Comparison of ENCODE assay signal across 17 mouse cellular contexts in genomic region chr13:104204313-104204712, GRCm38 (mm10). TPM values are rescaled to one million over a fixed set of nuclear protein-coding genes. Genes with fewer than 3 reads are reported as not detected.
DNase-seq lines count a peak whose midpoint lies in the region; ATAC-seq and TF ChIP-seq lines count a peak whose summit lies in the region.
"Had no signal": no experiment of that assay in that cellular context is flagged by ENCODE, and none has a peak within 500 bp of the region (broad histone marks: within the 10 kb centered on the region; RNA-seq: fewer than 3 reads in every experiment).

No protein-coding gene starts in this region.

- no peak for ATAC-seq in forebrain, embryonic 14.5 days
- no peak for ATAC-seq in forebrain, embryonic 16.5 days
- ATAC-seq: hindbrain, embryonic 16.5 days had no signal

- H3K9me3 ChIP-seq in forebrain, embryonic 14.5 days (replicated peaks; ENCODE audit: control insufficient read depth, low read length): no peaks in the 10 kb centered on the region
- no peaks in the 10 kb centered on the region for H3K9me3 ChIP-seq in forebrain, embryonic 16.5 days (ENCODE audit: control insufficient read depth, low read length)
- H3K9me3 ChIP-seq: embryonic facial prominence, embryonic 13.5 days; forebrain, embryonic 12.5 days; kidney, embryonic 15.5 days; midbrain, embryonic 12.5 days; neural tube, embryonic 13.5 days had no signal

- H3K4me3 ChIP-seq in forebrain, embryonic 14.5 days (ENCODE audit: low read depth, low read length): no peak overlapping the region
- H3K4me3 ChIP-seq in forebrain, embryonic 16.5 days (replicated peaks; ENCODE audit: low read length): no peak overlapping the region
- H3K4me3 ChIP-seq in left cerebral cortex, adult 2 months: no peak overlapping the region
- H3K4me3 ChIP-seq: embryonic facial prominence, embryonic 13.5 days; forebrain, embryonic 12.5 days; kidney, embryonic 15.5 days; midbrain, embryonic 12.5 days; neural tube, embryonic 13.5 days had no signal

- intact Hi-C loops in left cerebral cortex, adult 2 months (cut with DNase I): loop anchor here (2.0 kb wide), 1 partner anchor 14 kb away; no protein-coding TSS in a partner anchor

- peak; percentile 18; the same call in 1 of the 2 replicates for TF ChIP-seq CTCF in left cerebral cortex, adult 2 months (IDR thresholded peaks at IDR 0.05)

- H3K4me1 ChIP-seq in forebrain, embryonic 14.5 days (ENCODE audit: control insufficient read depth, insufficient read depth, low read length): no peaks in the 10 kb centered on the region
- no peaks in the 10 kb centered on the region for H3K4me1 ChIP-seq in forebrain, embryonic 16.5 days (replicated peaks; ENCODE audit: control insufficient read depth, insufficient read depth, low read length)
- H3K4me1 ChIP-seq: embryonic facial prominence, embryonic 13.5 days; forebrain, embryonic 12.5 days; kidney, embryonic 15.5 days; midbrain, embryonic 12.5 days; neural tube, embryonic 13.5 days had no signal

- H3K4me2 ChIP-seq in forebrain, embryonic 14.5 days (ENCODE audit: low read length): no peak overlapping the region
- no peak overlapping the region for H3K4me2 ChIP-seq in forebrain, embryonic 16.5 days (ENCODE audit: low read length)
- H3K4me2 ChIP-seq: embryonic facial prominence, embryonic 13.5 days; forebrain, embryonic 12.5 days; kidney, embryonic 15.5 days; liver, embryonic 11.5 days; midbrain, embryonic 12.5 days; neural tube, embryonic 13.5 days had no signal

- no peak overlapping the region for H3K9ac ChIP-seq in forebrain, embryonic 14.5 days (ENCODE audit: low read length)
- no peak overlapping the region for H3K9ac ChIP-seq in forebrain, embryonic 16.5 days (replicated peaks; ENCODE audit: low read depth, low read length)
- H3K9ac ChIP-seq: embryonic facial prominence, embryonic 13.5 days; forebrain, embryonic 12.5 days; kidney, embryonic 15.5 days; midbrain, embryonic 12.5 days; neural tube, embryonic 13.5 days had no signal

- peaks cover 34% of the 10 kb centered on the region for H3K36me3 ChIP-seq in forebrain, embryonic 14.5 days (ENCODE audit: control insufficient read depth, insufficient read depth, low read length)
- H3K36me3 ChIP-seq in forebrain, embryonic 16.5 days (ENCODE audit: control insufficient read depth, insufficient read depth): peaks cover 6% of the 10 kb centered on the region; the same call in 1 of the 2 replicates

- peak; percentile 19 for DNase-seq in forebrain, embryonic 14.5 days (ENCODE audit: low spot score)
- DNase-seq in left cerebral cortex, adult 2 months (ENCODE audit: extremely low spot score in 1 of 2, low spot score in 2 of 2): no peak
- no peak for DNase-seq in left cerebral cortex, adult 11 months (ENCODE audit: low spot score)
- DNase-seq in adipocyte (ENCODE audit: low spot score): peak; percentile 7
- DNase-seq in retina, embryonic 14.5 days (ENCODE audit: low spot score): peak; percentile 32
- DNase-seq in right cerebral cortex, postnatal 10 days (ENCODE audit: low spot score in 2 of 2): no peak
- DNase-seq in spleen, adult 12 weeks (ENCODE audit: low spot score): no peak
- DNase-seq: cerebellum, postnatal 25 days; lung, postnatal 14 days had no signal

- no peaks in the 10 kb centered on the region for H3K27me3 ChIP-seq in forebrain, embryonic 14.5 days (replicated peaks; ENCODE audit: control insufficient read depth, insufficient read depth, low read length)
- no peaks in the 10 kb centered on the region for H3K27me3 ChIP-seq in forebrain, embryonic 16.5 days (replicated peaks; ENCODE audit: control insufficient read depth, insufficient read depth, low read length)
- H3K27me3 ChIP-seq: embryonic facial prominence, embryonic 13.5 days; forebrain, embryonic 12.5 days; kidney, embryonic 15.5 days; midbrain, embryonic 12.5 days; neural tube, embryonic 13.5 days had no signal

- no peak overlapping the region for H3K27ac ChIP-seq in forebrain, embryonic 14.5 days (ENCODE audit: low read depth, low read length)
- H3K27ac ChIP-seq in forebrain, embryonic 16.5 days (ENCODE audit: low read length): no peak overlapping the region
- H3K27ac ChIP-seq in left cerebral cortex, adult 2 months: no peak overlapping the region
- H3K27ac ChIP-seq: embryonic facial prominence, embryonic 13.5 days; forebrain, embryonic 12.5 days; kidney, embryonic 15.5 days; midbrain, embryonic 12.5 days; neural tube, embryonic 13.5 days had no signal

- 69% methylated on average over 1 of the region's 1 CpGs for WGBS in forebrain, embryonic 14.5 days
- WGBS in forebrain, embryonic 16.5 days: 45% methylated on average over 1 of the region's 1 CpGs

RNA-seq across cellular contexts. Expression of gene Cenpk, which starts 24.1 kb away (rescaled TPM):
- 27.9 and 33.1 TPM in 2 replicates for polyA plus RNA-seq in forebrain, embryonic 14.5 days (2014; fragmentation: Nextera tagmentation; extraction: Ambion mirVana)
- 22.5 and 28.3 TPM in 2 replicates for polyA plus RNA-seq in forebrain, embryonic 16.5 days (2015; fragmentation: Nextera tagmentation; extraction: Ambion mirVana)
- total RNA-seq in left cerebral cortex, adult 2 months (2021): 1 to 10 TPM in 1 of 2 experiments, under 1 TPM in 1; 0.65 to 1.7 TPM

RNA-seq across cellular contexts. Expression of gene Ppwd1, which starts 24.3 kb away (rescaled TPM):
- 7.8 and 9.0 TPM in 2 replicates for polyA plus RNA-seq in forebrain, embryonic 14.5 days (2014; fragmentation: Nextera tagmentation; extraction: Ambion mirVana)
- 9.7 and 10.3 TPM in 2 replicates for polyA plus RNA-seq in forebrain, embryonic 16.5 days (2015; fragmentation: Nextera tagmentation; extraction: Ambion mirVana)
- total RNA-seq in left cerebral cortex, adult 2 months (2021): 10 to 100 TPM; 14.0 to 15.5 TPM

RNA-seq across cellular contexts. Expression of gene Trim23, which starts 25.7 kb away (rescaled TPM):
- polyA plus RNA-seq in forebrain, embryonic 14.5 days (2014; fragmentation: Nextera tagmentation; extraction: Ambion mirVana): 39.9 and 46.6 TPM in 2 replicates
- polyA plus RNA-seq in forebrain, embryonic 16.5 days (2015; fragmentation: Nextera tagmentation; extraction: Ambion mirVana): 43.8 and 46.5 TPM in 2 replicates
- 10 to 100 TPM; 52.5 to 56.1 TPM for total RNA-seq in left cerebral cortex, adult 2 months (2021)

RNA-seq across cellular contexts. Expression of gene Trappc13, which starts 26.0 kb away (rescaled TPM):
- 65.7 and 68.0 TPM in 2 replicates for polyA plus RNA-seq in forebrain, embryonic 14.5 days (2014; fragmentation: Nextera tagmentation; extraction: Ambion mirVana)
- 69.4 and 72.5 TPM in 2 replicates for polyA plus RNA-seq in forebrain, embryonic 16.5 days (2015; fragmentation: Nextera tagmentation; extraction: Ambion mirVana)
- 10 to 100 TPM; 49.1 to 55.0 TPM for total RNA-seq in left cerebral cortex, adult 2 months (2021)

Comparison
In these comparisons a context has a peak if more than half of its experiments do, and no peak if none do; other contexts are left out.
1. DNase-seq: peak in forebrain, embryonic 14.5 days (single experiment), adipocyte (single experiment) and retina, embryonic 14.5 days (single experiment); none in left cerebral cortex, adult 2 months (0 of 2), left cerebral cortex, adult 11 months (single experiment), right cerebral cortex, postnatal 10 days (0 of 2) and spleen, adult 12 weeks (single experiment).